Mouse (Mus musculus): ENCODE results near the gene Zan. TPM values are rescaled to one million over a fixed set of nuclear protein-coding genes. Genes with fewer than 3 reads are reported as not detected.

The Zan gene
- polyA plus RNA-seq, 1 experiment from 2014 or later, result 0.96 TPM

GRCm38 (mm10) chr5:137394456-137394855 lies 82.4 kb downstream of the Zan start:
- no peak for TF ChIP-seq EP300 (optimal IDR thresholded peaks at IDR 0.05)
- peak; percentile 33 for TF ChIP-seq CTCF (IDR thresholded peaks at IDR 0.05; ENCODE audit: low read depth)
- H3K4me1 ChIP-seq (replicated peaks; ENCODE audit: control insufficient read depth, insufficient read depth), result no peaks in the 10 kb centered on the region
- no peak overlapping the region for H3K4me2 ChIP-seq (replicated peaks; ENCODE audit: low read depth)
- ATAC-seq (ENCODE audit: low FRiP score, low TSS enrichment), result no peak
- H3K4me3 ChIP-seq (ENCODE audit: low read depth, low read length), result no peak overlapping the region
- no peaks in the 10 kb centered on the region for H3K9me3 ChIP-seq (ENCODE audit: control insufficient read depth, low read length)
- DNase-seq (ENCODE audit: low spot score), result no peak
- WGBS, result 40% methylated on average over 7 of the region's 7 CpGs
- H3K36me3 ChIP-seq (ENCODE audit: control insufficient read depth, insufficient read depth, low read length), result no peaks in the 10 kb centered on the region
- H3K9ac ChIP-seq (ENCODE audit: low read length), result no peak overlapping the region
- no peak overlapping the region for H3K27ac ChIP-seq (replicated peaks)
- no peaks in the 10 kb centered on the region for H3K27me3 ChIP-seq (ENCODE audit: control insufficient read depth, insufficient read depth, low read length)

GRCm38 (mm10) chr5:137391641-137392040 lies 85.2 kb downstream of the Zan start:
- DNase-seq (ENCODE audit: low spot score) (no peak), ATAC-seq (ENCODE audit: low FRiP score, low TSS enrichment) (no peak)
- H3K9me3 ChIP-seq (ENCODE audit: control insufficient read depth, low read length), result no peaks in the 10 kb centered on the region
- H3K36me3 ChIP-seq (ENCODE audit: control insufficient read depth, insufficient read depth, low read length), result no peaks in the 10 kb centered on the region
- no peak overlapping the region for H3K4me2 ChIP-seq (replicated peaks; ENCODE audit: low read depth)
- no peaks in the 10 kb centered on the region for H3K4me1 ChIP-seq (replicated peaks; ENCODE audit: control insufficient read depth, insufficient read depth)
- TF ChIP-seq CTCF (IDR thresholded peaks at IDR 0.05; ENCODE audit: low read depth) (no peak), EP300 (optimal IDR thresholded peaks at IDR 0.05) (no peak)
- no peaks in the 10 kb centered on the region for H3K27me3 ChIP-seq (ENCODE audit: control insufficient read depth, insufficient read depth, low read length)
- WGBS, result 77% methylated on average over 7 of the region's 8 CpGs
- H3K9ac ChIP-seq (ENCODE audit: low read length), result no peak overlapping the region
- H3K27ac ChIP-seq (replicated peaks), result no peak overlapping the region
- H3K4me3 ChIP-seq (ENCODE audit: low read depth, low read length), result no peak overlapping the region

GRCm38 (mm10) chr5:137386712-137387111 lies 90.2 kb downstream of the Zan start:
- ATAC-seq (ENCODE audit: low FRiP score, low TSS enrichment) (no peak), DNase-seq (ENCODE audit: low spot score) (no peak)
- H3K4me2 ChIP-seq (replicated peaks; ENCODE audit: low read depth), result no peak overlapping the region
- TF ChIP-seq EP300 (optimal IDR thresholded peaks at IDR 0.05) (no peak), CTCF (IDR thresholded peaks at IDR 0.05; ENCODE audit: low read depth) (no peak)
- no peak overlapping the region for H3K4me3 ChIP-seq (ENCODE audit: low read depth, low read length)
- no peaks in the 10 kb centered on the region for H3K4me1 ChIP-seq (replicated peaks; ENCODE audit: control insufficient read depth, insufficient read depth)
- H3K9ac ChIP-seq (ENCODE audit: low read length), result no peak overlapping the region
- H3K9me3 ChIP-seq (ENCODE audit: control insufficient read depth, low read length), result no peaks in the 10 kb centered on the region
- H3K27ac ChIP-seq (replicated peaks), result no peak overlapping the region
- H3K27me3 ChIP-seq (ENCODE audit: control insufficient read depth, insufficient read depth, low read length), result no peaks in the 10 kb centered on the region
- H3K36me3 ChIP-seq (ENCODE audit: control insufficient read depth, insufficient read depth, low read length), result no peaks in the 10 kb centered on the region
- 82% methylated on average over 7 of the region's 7 CpGs for WGBS

- Histone ChIP-seq H3K27ac (replicated peaks) (no peak overlapping the region), H3K4me1 (replicated peaks; ENCODE audit: control insufficient read depth, insufficient read depth) (no peaks in the 10 kb centered on the region), H3K9me3 (ENCODE audit: control insufficient read depth, low read length) (no peaks in the 10 kb centered on the region), H3K9ac (ENCODE audit: low read length) (no peak overlapping the region), H3K4me2 (replicated peaks; ENCODE audit: low read depth) (no peak overlapping the region), H3K27me3 (ENCODE audit: control insufficient read depth, insufficient read depth, low read length) (no peaks in the 10 kb centered on the region), H3K36me3 (ENCODE audit: control insufficient read depth, insufficient read depth, low read length) (no peaks in the 10 kb centered on the region), H3K4me3 (ENCODE audit: low read depth, low read length) (no peak overlapping the region)
- no peak for ATAC-seq (ENCODE audit: low FRiP score, low TSS enrichment)
- no peak for TF ChIP-seq EP300 (optimal IDR thresholded peaks at IDR 0.05)
- TF ChIP-seq CTCF (IDR thresholded peaks at IDR 0.05; ENCODE audit: low read depth), result no peak
- 76% methylated on average over 7 of the region's 7 CpGs for WGBS
- DNase-seq (ENCODE audit: low spot score), result no peak
These were observed 93.4 kb downstream of the Zan start for GRCm38 (mm10) chr5:137383441-137383840.

- no peaks in the 10 kb centered on the region for H3K27me3 ChIP-seq (ENCODE audit: control insufficient read depth, insufficient read depth, low read length)
- TF ChIP-seq CTCF (IDR thresholded peaks at IDR 0.05; ENCODE audit: low read depth) (peak; percentile 83), EP300 (optimal IDR thresholded peaks at IDR 0.05) (no peak)
- whole genome bisulfite sequencing, result 43% methylated on average over 4 of the region's 4 CpGs
- peak; percentile 65 for DNase-seq (ENCODE audit: low spot score)
- H3K36me3 ChIP-seq (ENCODE audit: control insufficient read depth, insufficient read depth, low read length), result no peaks in the 10 kb centered on the region
- no peaks in the 10 kb centered on the region for H3K4me1 ChIP-seq (replicated peaks; ENCODE audit: control insufficient read depth, insufficient read depth)
- H3K9ac ChIP-seq (ENCODE audit: low read length), result no peak overlapping the region
- no peak overlapping the region for H3K4me2 ChIP-seq (replicated peaks; ENCODE audit: low read depth)
- ATAC-seq (ENCODE audit: low FRiP score, low TSS enrichment), result no peak
- no peak overlapping the region for H3K4me3 ChIP-seq (ENCODE audit: low read depth, low read length)
- no peak overlapping the region for H3K27ac ChIP-seq (replicated peaks)
- no peaks in the 10 kb centered on the region for H3K9me3 ChIP-seq (ENCODE audit: control insufficient read depth, low read length)
These were observed 95.7 kb downstream of the Zan start for GRCm38 (mm10) chr5:137381152-137381551.

GRCm38 (mm10) chr5:137377603-137378002 lies 99.3 kb downstream of the Zan start:
- H3K27me3 ChIP-seq (ENCODE audit: control insufficient read depth, insufficient read depth, low read length), result no peaks in the 10 kb centered on the region
- H3K4me2 ChIP-seq (replicated peaks; ENCODE audit: low read depth), result 0 out of 2 replicates have a peak overlapping the region, but pooled peaks have one; percentile 12
- H3K27ac ChIP-seq (replicated peaks), result no peak overlapping the region
- ATAC-seq (ENCODE audit: low FRiP score, low TSS enrichment) (no peak), DNase-seq (ENCODE audit: low spot score) (no peak)
- no peak overlapping the region for H3K9ac ChIP-seq (ENCODE audit: low read length)
- 14% methylated on average over 13 of the region's 15 CpGs for WGBS
- TF ChIP-seq CTCF (IDR thresholded peaks at IDR 0.05; ENCODE audit: low read depth), result no peak
- TF ChIP-seq EP300 (optimal IDR thresholded peaks at IDR 0.05), result no peak
- H3K4me1 ChIP-seq (replicated peaks; ENCODE audit: control insufficient read depth, insufficient read depth), result no peaks in the 10 kb centered on the region
- H3K36me3 ChIP-seq (ENCODE audit: control insufficient read depth, insufficient read depth, low read length), result peaks cover 5% of the 10 kb centered on the region
- H3K9me3 ChIP-seq (ENCODE audit: control insufficient read depth, low read length), result no peaks in the 10 kb centered on the region
- no peak overlapping the region for H3K4me3 ChIP-seq (ENCODE audit: low read depth, low read length)

All from stomach, postnatal 0 days (tissue).